Mouse (Mus musculus) olfactory bulb, adult 2 months (tissue): ENCODE results near the gene Cacna1a.

ENCODE experiments used
- CTCF ChIP-seq: fragments of 200-500 bp; IDR thresholded peaks from 2 replicates; pipeline ENCODE4 v1.5.1; 2012; ENCODE audit warnings: low read depth, mild to moderate bottlenecking, low read length, moderate library complexity; ENCODE audit not compliant: insufficient read depth
- POLR2A ChIP-seq: fragments of 200-500 bp; IDR thresholded peaks from 2 replicates; pipeline ENCODE4 v1.6.1; 2012; ENCODE audit warnings: mild to moderate bottlenecking, low read depth, low read length, moderate library complexity; ENCODE audit not compliant: insufficient read depth

DNA sequence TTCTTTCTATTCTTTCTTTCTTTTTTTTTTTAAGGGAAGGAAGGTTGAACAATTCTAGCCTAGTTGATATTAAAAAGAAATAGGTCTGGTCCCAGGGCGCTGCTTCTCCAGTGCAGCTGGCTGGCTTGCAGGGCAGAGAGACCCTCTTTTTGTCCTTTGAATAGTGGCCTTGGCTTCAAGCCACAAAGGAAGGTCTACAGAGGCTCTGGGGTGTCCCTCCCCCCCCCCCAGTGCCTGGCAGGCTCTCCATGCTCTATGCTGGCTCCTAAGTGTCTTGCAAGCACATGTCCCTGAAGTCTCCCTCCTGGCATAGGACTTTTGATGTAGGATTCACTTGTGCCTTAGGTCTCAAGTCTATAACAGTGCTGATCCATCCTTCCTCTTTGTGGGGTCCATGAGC, 23.0 kb upstream of the Cacna1a start:
- TF ChIP-seq CTCF (no peak), POLR2A (no peak)
